Mouse (Mus musculus): Measurements from ENCODE around the gene Clip2. TPM values are rescaled to one million over a fixed set of nuclear protein-coding genes. Genes with fewer than 3 reads are reported as not detected.

The Clip2 gene
- polyA plus RNA-seq, 1 experiment from 2014 or later = 4.7 TPM

- no peak overlapping the region for H3K9ac ChIP-seq (ENCODE audit: low read length)
- no peak overlapping the region for H3K4me2 ChIP-seq (ENCODE audit: low read length)
- peaks cover 3% of the 10 kb centered on the region; the same call in 1 of the 2 replicates for H3K9me3 ChIP-seq (ENCODE audit: control insufficient read depth, low read length)
- ATAC-seq (replicated peaks; ENCODE audit: low FRiP score, low TSS enrichment, low read depth) = no peak
- no peak overlapping the region for H3K4me3 ChIP-seq (ENCODE audit: low read depth, low read length)
- no peaks in the 10 kb centered on the region for H3K27me3 ChIP-seq (replicated peaks; ENCODE audit: control insufficient read depth, insufficient read depth, low read length)
- DNase-seq (ENCODE audit: low spot score) = no peak
- H3K4me1 ChIP-seq (replicated peaks; ENCODE audit: control insufficient read depth, insufficient read depth, low read length) = peaks cover 21% of the 10 kb centered on the region
- 36% methylated on average over 7 of the region's 7 CpGs for WGBS
- H3K36me3 ChIP-seq (ENCODE audit: control insufficient read depth, insufficient read depth, low read length) = no peaks in the 10 kb centered on the region
- peak overlapping the region; percentile 47 for H3K27ac ChIP-seq (ENCODE audit: low read depth)
Measured at GRCm38 (mm10) chr5:134541640-134542039, 10.6 kb downstream of the Clip2 start.

- no peak overlapping the region for H3K9ac ChIP-seq (ENCODE audit: low read length)
- 78% methylated on average over 6 of the region's 6 CpGs for WGBS
- ATAC-seq (replicated peaks; ENCODE audit: low FRiP score, low TSS enrichment, low read depth) (no peak), DNase-seq (ENCODE audit: low spot score) (no peak)
- peaks cover 3% of the 10 kb centered on the region; the same call in 1 of the 2 replicates for H3K9me3 ChIP-seq (ENCODE audit: control insufficient read depth, low read length)
- no peak overlapping the region for H3K4me2 ChIP-seq (ENCODE audit: low read length)
- no peaks in the 10 kb centered on the region for H3K27me3 ChIP-seq (replicated peaks; ENCODE audit: control insufficient read depth, insufficient read depth, low read length)
- H3K4me3 ChIP-seq (ENCODE audit: low read depth, low read length) = no peak overlapping the region
- no peaks in the 10 kb centered on the region for H3K36me3 ChIP-seq (ENCODE audit: control insufficient read depth, insufficient read depth, low read length)
- peaks cover 21% of the 10 kb centered on the region for H3K4me1 ChIP-seq (replicated peaks; ENCODE audit: control insufficient read depth, insufficient read depth, low read length)
- H3K27ac ChIP-seq (ENCODE audit: low read depth) = 0 out of 2 replicates have a peak overlapping the region, but pooled peaks have one; percentile 86
Measured at GRCm38 (mm10) chr5:134540881-134541280, 11.4 kb downstream of the Clip2 start.

DNA sequence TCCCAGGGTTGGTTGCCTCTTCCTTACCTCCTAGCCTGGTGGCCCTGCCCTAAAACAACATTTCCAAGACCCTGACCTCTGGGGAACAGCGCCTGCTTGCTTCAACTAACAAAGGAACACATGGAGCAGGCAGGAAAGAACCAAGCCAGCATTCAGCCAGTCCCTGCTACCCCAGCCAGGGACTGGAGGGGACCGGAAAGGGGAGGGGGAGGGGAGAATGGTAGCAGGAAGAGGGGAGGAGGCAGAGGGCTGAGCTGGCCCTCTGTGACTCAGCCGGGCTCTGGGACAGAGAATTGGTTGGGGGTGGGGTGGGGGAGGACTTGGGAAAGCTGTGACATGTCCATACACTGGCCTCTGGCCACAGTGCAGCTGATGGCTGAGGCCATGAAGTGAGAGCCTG, 12.3 kb downstream of the Clip2 start:
- Histone ChIP-seq H3K27me3 (replicated peaks; ENCODE audit: control insufficient read depth, insufficient read depth, low read length) (no peaks in the 10 kb centered on the region), H3K9me3 (ENCODE audit: control insufficient read depth, low read length) (peaks cover 3% of the 10 kb centered on the region; the same call in 1 of the 2 replicates), H3K9ac (ENCODE audit: low read length) (no peak overlapping the region), H3K27ac (ENCODE audit: low read depth) (peak overlapping the region; percentile 86), H3K36me3 (ENCODE audit: control insufficient read depth, insufficient read depth, low read length) (peaks cover 6% of the 10 kb centered on the region), H3K4me2 (ENCODE audit: low read length) (no peak overlapping the region), H3K4me3 (ENCODE audit: low read depth, low read length) (no peak overlapping the region), H3K4me1 (replicated peaks; ENCODE audit: control insufficient read depth, insufficient read depth, low read length) (peaks cover 21% of the 10 kb centered on the region)
- DNase-seq (ENCODE audit: low spot score) = no peak
- ATAC-seq (replicated peaks; ENCODE audit: low FRiP score, low TSS enrichment, low read depth) = peak; percentile 51
- WGBS = 7% methylated on average over 3 of the region's 3 CpGs

- Histone ChIP-seq H3K36me3 (ENCODE audit: control insufficient read depth, insufficient read depth, low read length) (peaks cover 38% of the 10 kb centered on the region), H3K27ac (ENCODE audit: low read depth) (no peak overlapping the region), H3K4me3 (ENCODE audit: low read depth, low read length) (no peak overlapping the region), H3K9ac (ENCODE audit: low read length) (no peak overlapping the region), H3K27me3 (replicated peaks; ENCODE audit: control insufficient read depth, insufficient read depth, low read length) (no peaks in the 10 kb centered on the region), H3K4me2 (ENCODE audit: low read length) (no peak overlapping the region), H3K4me1 (replicated peaks; ENCODE audit: control insufficient read depth, insufficient read depth, low read length) (peaks cover 14% of the 10 kb centered on the region), H3K9me3 (ENCODE audit: control insufficient read depth, low read length) (peaks cover 3% of the 10 kb centered on the region; the same call in 1 of the 2 replicates)
- ATAC-seq (replicated peaks; ENCODE audit: low FRiP score, low TSS enrichment, low read depth) = no peak
- no peak for DNase-seq (ENCODE audit: low spot score)
- 86% methylated on average over 6 of the region's 6 CpGs for WGBS
Measured at GRCm38 (mm10) chr5:134536036-134536435, 16.2 kb downstream of the Clip2 start.

GRCm38 (mm10) chr5:134532417-134532816, 19.8 kb downstream of the Clip2 start:
- no peak overlapping the region for H3K4me3 ChIP-seq (ENCODE audit: low read depth, low read length)
- no peak overlapping the region for H3K4me2 ChIP-seq (ENCODE audit: low read length)
- ATAC-seq (replicated peaks; ENCODE audit: low FRiP score, low TSS enrichment, low read depth) (no peak), DNase-seq (ENCODE audit: low spot score) (no peak)
- no peak overlapping the region for H3K9ac ChIP-seq (ENCODE audit: low read length)
- H3K4me1 ChIP-seq (replicated peaks; ENCODE audit: control insufficient read depth, insufficient read depth, low read length) = no peaks in the 10 kb centered on the region
- H3K27ac ChIP-seq (ENCODE audit: low read depth) = no peak overlapping the region
- WGBS = 94% methylated on average over 6 of the region's 6 CpGs
- no peaks in the 10 kb centered on the region for H3K27me3 ChIP-seq (replicated peaks; ENCODE audit: control insufficient read depth, insufficient read depth, low read length)
- H3K36me3 ChIP-seq (ENCODE audit: control insufficient read depth, insufficient read depth, low read length) = peaks cover 38% of the 10 kb centered on the region
- no peaks in the 10 kb centered on the region for H3K9me3 ChIP-seq (ENCODE audit: control insufficient read depth, low read length)

- Histone ChIP-seq H3K4me3 (ENCODE audit: low read depth, low read length) (no peak overlapping the region), H3K27me3 (replicated peaks; ENCODE audit: control insufficient read depth, insufficient read depth, low read length) (no peaks in the 10 kb centered on the region), H3K4me2 (ENCODE audit: low read length) (no peak overlapping the region), H3K9me3 (ENCODE audit: control insufficient read depth, low read length) (no peaks in the 10 kb centered on the region), H3K36me3 (ENCODE audit: control insufficient read depth, insufficient read depth, low read length) (peaks cover 38% of the 10 kb centered on the region), H3K4me1 (replicated peaks; ENCODE audit: control insufficient read depth, insufficient read depth, low read length) (no peaks in the 10 kb centered on the region), H3K27ac (ENCODE audit: low read depth) (no peak overlapping the region), H3K9ac (ENCODE audit: low read length) (no peak overlapping the region)
- ATAC-seq (replicated peaks; ENCODE audit: low FRiP score, low TSS enrichment, low read depth) (no peak), DNase-seq (ENCODE audit: low spot score) (no peak)
- WGBS = 88% methylated on average over 9 of the region's 9 CpGs
Measured at GRCm38 (mm10) chr5:134531585-134531984, 20.6 kb downstream of the Clip2 start.

DNA sequence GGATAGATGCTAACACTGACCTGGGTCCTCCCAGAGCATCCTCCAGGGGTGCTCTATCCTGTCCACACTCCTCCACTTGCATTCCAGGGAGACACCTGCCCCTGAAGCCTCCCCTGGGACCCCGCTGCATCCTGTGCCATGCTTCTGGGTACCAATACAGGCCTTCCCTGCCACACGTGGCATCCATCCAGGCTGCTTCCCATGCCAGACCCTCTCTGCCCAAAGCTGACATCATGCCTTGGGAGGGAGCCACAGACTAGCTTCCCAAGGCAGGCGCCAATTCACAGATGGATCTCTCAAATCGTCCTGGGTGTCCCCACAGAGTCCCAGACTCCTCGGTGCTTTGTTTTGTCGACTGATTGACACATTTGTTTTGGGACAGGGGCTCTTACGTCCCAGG, 21.4 kb downstream of the Clip2 start:
- no peaks in the 10 kb centered on the region for H3K4me1 ChIP-seq (replicated peaks; ENCODE audit: control insufficient read depth, insufficient read depth, low read length)
- H3K27ac ChIP-seq (ENCODE audit: low read depth) = no peak overlapping the region
- no peaks in the 10 kb centered on the region for H3K27me3 ChIP-seq (replicated peaks; ENCODE audit: control insufficient read depth, insufficient read depth, low read length)
- H3K9ac ChIP-seq (ENCODE audit: low read length) = no peak overlapping the region
- H3K4me2 ChIP-seq (ENCODE audit: low read length) = no peak overlapping the region
- H3K9me3 ChIP-seq (ENCODE audit: control insufficient read depth, low read length) = no peaks in the 10 kb centered on the region
- WGBS = 74% methylated on average over 7 of the region's 7 CpGs
- H3K4me3 ChIP-seq (ENCODE audit: low read depth, low read length) = no peak overlapping the region
- peaks cover 38% of the 10 kb centered on the region for H3K36me3 ChIP-seq (ENCODE audit: control insufficient read depth, insufficient read depth, low read length)
- ATAC-seq (replicated peaks; ENCODE audit: low FRiP score, low TSS enrichment, low read depth) = no peak
- no peak for DNase-seq (ENCODE audit: low spot score)

- DNase-seq (ENCODE audit: low spot score) (no peak), ATAC-seq (replicated peaks; ENCODE audit: low FRiP score, low TSS enrichment, low read depth) (no peak)
- Histone ChIP-seq H3K4me3 (ENCODE audit: low read depth, low read length) (no peak overlapping the region), H3K9ac (ENCODE audit: low read length) (no peak overlapping the region), H3K27ac (ENCODE audit: low read depth) (no peak overlapping the region), H3K27me3 (replicated peaks; ENCODE audit: control insufficient read depth, insufficient read depth, low read length) (no peaks in the 10 kb centered on the region), H3K4me2 (ENCODE audit: low read length) (no peak overlapping the region), H3K36me3 (ENCODE audit: control insufficient read depth, insufficient read depth, low read length) (peaks cover 20% of the 10 kb centered on the region), H3K4me1 (replicated peaks; ENCODE audit: control insufficient read depth, insufficient read depth, low read length) (no peaks in the 10 kb centered on the region), H3K9me3 (ENCODE audit: control insufficient read depth, low read length) (no peaks in the 10 kb centered on the region)
- WGBS = 50% methylated on average over 9 of the region's 9 CpGs
Measured at GRCm38 (mm10) chr5:134528488-134528887, 23.7 kb downstream of the Clip2 start.

DNA sequence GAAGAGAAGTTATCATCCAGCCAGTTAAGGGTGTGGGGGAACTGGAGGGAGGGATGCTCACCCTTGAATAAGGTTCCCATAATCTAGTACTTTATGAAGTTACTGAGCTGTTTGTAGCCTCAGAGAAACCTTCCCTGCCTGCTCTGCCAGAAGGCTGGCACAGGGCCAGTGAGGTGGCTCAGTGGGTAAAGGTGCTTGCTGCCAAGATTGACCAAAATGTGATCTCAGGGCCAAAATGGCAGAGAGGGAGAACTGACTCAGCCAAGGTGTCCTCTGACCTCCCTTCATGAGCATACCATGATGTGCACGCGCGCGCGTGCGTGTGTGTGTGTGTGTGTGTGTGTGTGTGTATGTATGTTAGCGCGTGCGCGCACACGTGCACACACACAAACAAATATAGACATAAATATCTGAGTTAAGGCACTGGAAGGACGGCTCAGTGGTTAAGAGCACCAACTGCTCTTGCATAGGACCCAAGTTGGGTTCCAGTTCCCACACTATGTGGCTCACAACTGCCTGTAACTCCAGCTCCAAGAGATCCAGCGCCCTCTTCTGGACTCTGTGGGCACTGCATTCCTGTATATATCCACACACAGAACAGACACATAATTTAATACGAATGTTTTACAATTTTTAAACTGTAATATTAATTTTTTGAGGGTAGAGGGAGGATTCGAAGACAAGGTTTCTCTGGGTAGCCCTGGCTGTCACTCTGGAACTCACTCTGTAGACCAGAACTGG, 26.1 kb downstream of the Clip2 start:
- Histone ChIP-seq H3K27ac (ENCODE audit: low read depth) (no peak overlapping the region), H3K4me2 (ENCODE audit: low read length) (no peak overlapping the region), H3K9me3 (ENCODE audit: control insufficient read depth, low read length) (no peaks in the 10 kb centered on the region), H3K9ac (ENCODE audit: low read length) (no peak overlapping the region), H3K27me3 (replicated peaks; ENCODE audit: control insufficient read depth, insufficient read depth, low read length) (no peaks in the 10 kb centered on the region), H3K4me1 (replicated peaks; ENCODE audit: control insufficient read depth, insufficient read depth, low read length) (no peaks in the 10 kb centered on the region), H3K36me3 (ENCODE audit: control insufficient read depth, insufficient read depth, low read length) (peaks cover 14% of the 10 kb centered on the region; the same call in 1 of the 2 replicates), H3K4me3 (ENCODE audit: low read depth, low read length) (no peak overlapping the region)
- DNase-seq (ENCODE audit: low spot score) = no peak
- WGBS = 94% methylated on average over 15 of the region's 15 CpGs
- no peak for ATAC-seq (replicated peaks; ENCODE audit: low FRiP score, low TSS enrichment, low read depth)

Data from intestine, embryonic 14.5 days (tissue).